Mouse (Mus musculus): Measurements from ENCODE around the gene Dclk1. TPM values are rescaled to one million over a fixed set of nuclear protein-coding genes. Genes with fewer than 3 reads are reported as not detected.

The Dclk1 gene
- polyA plus RNA-seq (2015; fragmentation: Nextera tagmentation; extraction: Ambion mirVana) = 11.1 and 17.4 TPM in 2 replicates

GRCm38 (mm10) chr3:55241730-55242421, at the start of gene Dclk1:
TSS of gene Dclk1 (plus strand) at chr3:55242364.

GRCm38 (mm10) chr3:55472110-55472509, 229.9 kb downstream of the Dclk1 start, which contains the start of gene Gm21954:
TSS of gene Gm21954 (minus strand) at chr3:55472210.

Other genes starting within 250 kb of the Dclk1 start
- 0.55 and 1.2 TPM in 2 replicates for gene Ccna1, start 186.9 kb upstream of the Dclk1 start, polyA plus RNA-seq (2015; fragmentation: Nextera tagmentation; extraction: Ambion mirVana)
- 17.3 and 22.7 TPM in 2 replicates for gene Spg20, start 130.3 kb upstream of the Dclk1 start, polyA plus RNA-seq (2015; fragmentation: Nextera tagmentation; extraction: Ambion mirVana)
- gene Ccdc169, start 105.0 kb upstream of the Dclk1 start, polyA plus RNA-seq (2015; fragmentation: Nextera tagmentation; extraction: Ambion mirVana) = not detected in 2 replicates
- gene Sohlh2, start 60.3 kb upstream of the Dclk1 start, polyA plus RNA-seq (2015; fragmentation: Nextera tagmentation; extraction: Ambion mirVana) = 0.09 TPM in 1 of 2 replicates, not detected in the other
- not detected in 2 replicates for gene Gm21954, start 229.8 kb downstream of the Dclk1 start, polyA plus RNA-seq (2015; fragmentation: Nextera tagmentation; extraction: Ambion mirVana)